Mouse (Mus musculus) midbrain, embryonic 12.5 days (tissue): ENCODE measurements around the gene Twf1. TPM values are rescaled to one million over a fixed set of nuclear protein-coding genes. Genes with fewer than 3 reads are reported as not detected.

ENCODE experiments used
- ATAC-seq: fragments of 200-750 bp; cut with Nextera tagmentation; 2 replicates; pipeline ENCODE4 v1.8.0; 2017; ENCODE audit warnings: low read depth, moderate TSS enrichment, moderate library complexity; ENCODE audit not compliant: low FRiP score
- H3K27ac ChIP-seq: fragments of 300-500 bp; sonication (generic); replicated peaks from 2 replicates; pipeline ENCODE4 v1.5.1; 2016; ENCODE audit warnings: mild to moderate bottlenecking
- H3K27me3 ChIP-seq: fragments of 300-500 bp; sonication (generic); 2 replicates; pipeline ENCODE4 v1.6.1; 2016; ENCODE audit warnings: mild to moderate bottlenecking
- H3K36me3 ChIP-seq: fragments of 300-500 bp; sonication (generic); 2 replicates; pipeline ENCODE4 v1.6.1; 2016
- H3K4me1 ChIP-seq: fragments of 300-500 bp; sonication (generic); 2 replicates; pipeline ENCODE4 v1.6.1; 2016
- H3K4me2 ChIP-seq: fragments of 300-500 bp; sonication (generic); replicated peaks from 2 replicates; pipeline ENCODE4 v1.6.1; 2016; ENCODE audit warnings: mild to moderate bottlenecking, moderate library complexity
- H3K4me3 ChIP-seq: fragments of 300-500 bp; sonication (generic); 2 replicates; pipeline ENCODE4 v1.5.1; 2016; ENCODE audit warnings: mild to moderate bottlenecking
- H3K9ac ChIP-seq: fragments of 300-500 bp; sonication (generic); replicated peaks from 2 replicates; pipeline ENCODE4 v1.6.1; 2016; ENCODE audit warnings: mild to moderate bottlenecking, moderate library complexity
- H3K9me3 ChIP-seq: fragments of 300-500 bp; sonication (generic); 2 replicates; pipeline ENCODE4 v1.6.1; 2016; ENCODE audit warnings: mild to moderate bottlenecking
- WGBS: fragments of 180-500 bp; shearing (Covaris S2); methylation state at CpG from one replicate; pipeline ENCODE4 v1.1.7; 2016; 5-methylcytosine and 5-hydroxymethylcytosine counted together
- polyA plus RNA-seq: library from polyadenylated mRNA; unstranded; fragments of >200 nt; fragmentation: Nextera tagmentation; extraction: Ambion mirVana; gene quantifications from 2 replicates; pipeline ENCODE4 v1.2.1, GENCODE M21; 2016

Gene Twf1
- polyA plus RNA-seq: 93.7 and 98.6 TPM in 2 replicates

DNA sequence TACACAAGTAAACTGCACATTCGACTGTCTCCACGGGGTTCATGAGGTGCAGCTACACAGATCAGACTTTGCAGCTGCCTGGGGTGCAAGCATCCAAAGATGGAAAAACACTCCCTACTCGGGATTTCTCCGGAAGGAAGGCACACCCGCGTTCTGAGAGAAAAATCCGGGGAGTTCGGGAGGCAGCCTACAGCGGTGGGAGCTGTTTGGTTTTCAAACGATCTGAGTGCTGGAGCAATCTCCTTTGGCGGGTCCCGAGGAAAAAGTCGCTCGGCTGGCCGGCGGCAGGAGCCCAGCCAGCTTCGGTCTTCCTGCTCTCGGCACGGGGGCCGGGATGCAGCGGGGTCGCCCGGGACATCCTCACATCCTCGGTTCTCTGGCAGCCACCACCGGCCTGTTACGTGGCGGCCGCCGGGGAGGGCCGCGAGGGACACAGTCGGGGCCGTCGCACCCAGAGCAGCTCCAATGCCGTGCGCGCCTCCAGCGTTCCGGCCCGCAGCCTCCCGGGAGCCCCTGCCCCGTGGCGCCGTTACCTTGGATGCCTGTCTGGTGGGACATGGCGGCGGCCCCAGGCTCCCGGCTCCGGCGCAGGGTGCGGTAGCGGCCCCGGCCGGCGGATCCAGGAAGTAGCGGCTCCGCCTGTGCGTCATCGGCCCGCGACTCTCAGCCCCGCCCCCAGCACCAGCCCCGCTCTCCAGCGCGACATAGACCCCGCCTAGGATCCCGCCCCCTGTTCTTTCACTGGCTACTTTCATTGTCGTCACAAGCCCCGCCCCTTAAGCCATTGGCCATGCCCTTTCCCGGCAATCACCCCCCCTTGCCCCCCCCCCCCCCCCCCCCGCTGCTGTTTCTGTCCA is at the start of gene Twf1:
TSS of gene Twf1 (minus strand) at position 671 of the 857 bp plus-strand sequence.
- WGBS: 0% methylated on average over 66 of the region's 70 CpGs
- peak; percentile 100 for ATAC-seq
- Histone ChIP-seq H3K4me2 (peak within 1 kb of the TSS; percentile 76), H3K4me1 (peaks cover 13% of the 10 kb centered on the region), H3K27me3 (no peaks in the 10 kb centered on the region), H3K4me3 (peak within 1 kb of the TSS; percentile 91), H3K9me3 (no peaks in the 10 kb centered on the region), H3K27ac (peak within 1 kb of the TSS; percentile 77), H3K9ac (peak within 1 kb of the TSS; percentile 93), H3K36me3 (peaks cover 14% of the 10 kb centered on the region)

DNA sequence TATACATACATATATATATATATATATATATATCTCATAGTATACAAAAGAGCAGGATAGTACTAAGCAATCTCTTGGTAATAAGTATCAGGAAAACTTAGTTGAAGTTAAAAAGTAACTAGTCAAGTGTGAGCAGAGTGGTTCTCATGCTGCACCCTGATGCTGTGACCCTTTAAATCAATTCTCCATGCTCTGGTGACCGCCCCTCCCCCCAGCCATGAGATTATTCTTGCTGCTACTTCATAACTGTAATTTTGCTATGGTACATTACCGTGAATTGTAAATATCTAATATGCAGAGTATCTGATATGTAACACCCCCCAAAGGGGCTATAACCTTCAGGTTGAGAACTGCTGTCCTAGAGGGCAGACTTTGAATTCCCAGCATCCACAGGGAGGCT is 49.4 kb upstream of the Twf1 start:
- Histone ChIP-seq H3K9ac (no peak overlapping the region), H3K27ac (no peak overlapping the region), H3K4me1 (no peaks in the 10 kb centered on the region), H3K4me3 (no peak overlapping the region), H3K27me3 (no peaks in the 10 kb centered on the region), H3K9me3 (no peaks in the 10 kb centered on the region), H3K4me2 (no peak overlapping the region), H3K36me3 (no peaks in the 10 kb centered on the region)
- 72% methylated on average over 2 of the region's 2 CpGs for WGBS
- ATAC-seq: no peak

DNA sequence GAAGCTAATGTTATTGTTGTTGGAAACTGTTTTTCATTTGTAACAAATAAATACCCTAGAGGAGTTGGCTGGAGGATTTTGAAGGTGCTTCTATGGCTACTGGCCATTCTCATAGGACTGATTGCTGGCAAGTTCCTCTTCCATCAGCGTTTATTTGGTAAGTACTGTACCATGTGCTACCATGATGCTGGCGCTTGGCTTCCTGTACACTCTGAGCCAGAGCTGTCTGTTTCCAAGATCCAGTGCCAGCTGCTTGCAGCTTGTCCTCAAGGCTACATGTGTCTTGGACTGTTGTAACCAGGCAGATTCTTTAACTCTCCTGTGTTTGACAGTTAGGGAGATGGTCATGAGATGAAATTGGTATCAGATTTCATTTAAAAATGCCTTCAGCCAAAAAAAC is 48.5 kb upstream of the Twf1 start:
- ATAC-seq: no peak
- H3K4me3 ChIP-seq: no peak overlapping the region
- no peaks in the 10 kb centered on the region for H3K9me3 ChIP-seq
- WGBS: 93% methylated on average over 2 of the region's 2 CpGs
- H3K27me3 ChIP-seq: no peaks in the 10 kb centered on the region
- no peak overlapping the region for H3K4me2 ChIP-seq
- H3K4me1 ChIP-seq: no peaks in the 10 kb centered on the region
- no peaks in the 10 kb centered on the region for H3K36me3 ChIP-seq
- H3K9ac ChIP-seq: no peak overlapping the region
- H3K27ac ChIP-seq: no peak overlapping the region

DNA sequence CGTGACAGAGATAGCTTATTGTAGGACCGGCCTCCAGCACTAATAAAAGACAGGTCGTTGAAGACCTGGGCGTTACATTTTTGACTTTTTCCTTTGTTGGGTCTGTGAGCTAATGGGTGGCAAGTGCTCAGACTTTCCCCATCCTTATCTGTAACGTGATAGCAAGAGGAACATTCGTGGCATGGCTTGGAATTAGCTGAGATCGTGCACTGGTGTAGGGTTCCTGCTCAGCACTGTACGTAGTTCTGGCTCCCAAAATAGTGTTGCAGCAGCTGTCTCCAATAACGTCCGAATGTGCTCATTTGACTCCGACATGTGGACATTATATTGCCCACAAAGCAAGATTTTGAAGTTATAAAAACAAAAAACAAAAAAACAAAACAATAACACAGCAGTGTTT is 44.8 kb upstream of the Twf1 start:
- no peaks in the 10 kb centered on the region for H3K4me1 ChIP-seq
- H3K4me3 ChIP-seq: no peak overlapping the region
- H3K4me2 ChIP-seq: no peak overlapping the region
- no peaks in the 10 kb centered on the region for H3K36me3 ChIP-seq
- no peaks in the 10 kb centered on the region for H3K9me3 ChIP-seq
- no peak overlapping the region for H3K27ac ChIP-seq
- H3K9ac ChIP-seq: no peak overlapping the region
- WGBS: 83% methylated on average over 11 of the region's 11 CpGs
- no peak for ATAC-seq
- H3K27me3 ChIP-seq: peaks cover 18% of the 10 kb centered on the region

- no peak overlapping the region for H3K4me3 ChIP-seq
- no peaks in the 10 kb centered on the region for H3K9me3 ChIP-seq
- H3K9ac ChIP-seq: no peak overlapping the region
- no peak overlapping the region for H3K4me2 ChIP-seq
- H3K27ac ChIP-seq: no peak overlapping the region
- 83% methylated on average over 4 of the region's 4 CpGs for WGBS
- peaks cover 4% of the 10 kb centered on the region; the same call in 1 of the 2 replicates for H3K4me1 ChIP-seq
- H3K27me3 ChIP-seq: peaks cover 31% of the 10 kb centered on the region
- H3K36me3 ChIP-seq: no peaks in the 10 kb centered on the region
- no peak for ATAC-seq
Measured at GRCm38 (mm10) chr15:94630553-94630952, 40.9 kb upstream of the Twf1 start.

- Histone ChIP-seq H3K4me2 (peak within 1 kb of the TSS; percentile 100), H3K36me3 (no peaks in the 10 kb centered on the region), H3K27me3 (peaks cover 31% of the 10 kb centered on the region), H3K4me3 (peak within 1 kb of the TSS; percentile 78), H3K9me3 (no peaks in the 10 kb centered on the region), H3K27ac (no peak within 1 kb of the TSS), H3K9ac (peak within 1 kb of the TSS; percentile 78), H3K4me1 (peaks cover 4% of the 10 kb centered on the region; the same call in 1 of the 2 replicates)
- under 1% methylated on average over 62 of the region's 96 CpGs for WGBS
- ATAC-seq: peak; percentile 87
Measured at GRCm38 (mm10) chr15:94628830-94629601, 39.3 kb upstream of the Twf1 start, which contains the start of gene Tmem117. Gene Tmem117, plus strand, starts transcription at chr15:94629232.

DNA sequence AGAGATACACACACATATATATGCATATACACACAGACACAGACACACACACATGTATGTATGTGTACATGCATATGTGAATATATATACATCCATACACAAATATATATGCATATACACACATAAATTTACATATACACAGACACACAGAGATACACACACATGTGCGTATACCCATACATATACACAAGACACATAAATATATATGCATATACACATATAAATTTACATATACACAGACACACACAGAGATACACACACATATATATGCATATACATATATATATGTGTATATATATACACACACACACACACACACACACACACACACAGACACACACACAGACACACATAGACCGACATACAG is 38.8 kb upstream of the Twf1 start:
- Histone ChIP-seq H3K4me1 (peaks cover 4% of the 10 kb centered on the region; the same call in 1 of the 2 replicates), H3K9ac (peak overlapping the region; percentile 78; the same call in 1 of the 2 replicates), H3K27ac (no peak overlapping the region), H3K27me3 (peaks cover 31% of the 10 kb centered on the region), H3K36me3 (no peaks in the 10 kb centered on the region), H3K4me3 (peak overlapping the region; percentile 78), H3K4me2 (peak overlapping the region; percentile 100), H3K9me3 (no peaks in the 10 kb centered on the region)
- WGBS: 51% methylated on average over 2 of the region's 2 CpGs
- peak; percentile 32 for ATAC-seq

DNA sequence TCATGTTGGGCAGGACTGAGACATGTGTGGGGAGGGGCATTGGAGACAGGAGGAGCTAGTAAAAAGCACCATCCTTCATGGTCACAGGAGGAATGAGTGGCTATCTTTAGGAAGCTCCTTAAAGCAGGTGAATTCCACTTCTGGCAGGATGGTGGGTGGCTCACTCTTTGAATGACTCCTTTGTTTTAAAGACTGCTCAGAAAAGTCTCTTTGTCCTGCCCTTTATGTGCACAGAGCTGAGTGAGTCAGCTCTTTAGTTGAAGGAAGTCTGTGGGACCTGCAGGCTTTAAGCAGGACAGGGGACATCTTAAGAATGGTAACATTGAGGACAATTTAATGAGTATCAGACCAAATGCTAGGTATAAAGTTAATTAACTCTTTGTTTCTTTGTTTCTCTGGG is 31.2 kb upstream of the Twf1 start:
- H3K9me3 ChIP-seq: no peaks in the 10 kb centered on the region
- H3K9ac ChIP-seq: no peak overlapping the region
- ATAC-seq: no peak
- no peaks in the 10 kb centered on the region for H3K27me3 ChIP-seq
- H3K27ac ChIP-seq: no peak overlapping the region
- no peak overlapping the region for H3K4me3 ChIP-seq
- no peak overlapping the region for H3K4me2 ChIP-seq
- H3K4me1 ChIP-seq: no peaks in the 10 kb centered on the region
- no peaks in the 10 kb centered on the region for H3K36me3 ChIP-seq

GRCm38 (mm10) chr15:94616036-94616435 is 26.3 kb upstream of the Twf1 start:
- Histone ChIP-seq H3K27me3 (no peaks in the 10 kb centered on the region), H3K27ac (no peak overlapping the region), H3K4me3 (no peak overlapping the region), H3K9ac (no peak overlapping the region), H3K4me2 (no peak overlapping the region), H3K9me3 (no peaks in the 10 kb centered on the region), H3K36me3 (no peaks in the 10 kb centered on the region), H3K4me1 (no peaks in the 10 kb centered on the region)
- ATAC-seq: no peak
- 90% methylated on average over 11 of the region's 11 CpGs for WGBS

- no peak for ATAC-seq
- H3K4me2 ChIP-seq: no peak overlapping the region
- 92% methylated on average over 8 of the region's 8 CpGs for WGBS
- H3K4me1 ChIP-seq: no peaks in the 10 kb centered on the region
- H3K4me3 ChIP-seq: no peak overlapping the region
- no peak overlapping the region for H3K27ac ChIP-seq
- no peaks in the 10 kb centered on the region for H3K9me3 ChIP-seq
- no peaks in the 10 kb centered on the region for H3K36me3 ChIP-seq
- H3K27me3 ChIP-seq: no peaks in the 10 kb centered on the region
- no peak overlapping the region for H3K9ac ChIP-seq
Measured at GRCm38 (mm10) chr15:94607768-94608167, 18.1 kb upstream of the Twf1 start.

DNA sequence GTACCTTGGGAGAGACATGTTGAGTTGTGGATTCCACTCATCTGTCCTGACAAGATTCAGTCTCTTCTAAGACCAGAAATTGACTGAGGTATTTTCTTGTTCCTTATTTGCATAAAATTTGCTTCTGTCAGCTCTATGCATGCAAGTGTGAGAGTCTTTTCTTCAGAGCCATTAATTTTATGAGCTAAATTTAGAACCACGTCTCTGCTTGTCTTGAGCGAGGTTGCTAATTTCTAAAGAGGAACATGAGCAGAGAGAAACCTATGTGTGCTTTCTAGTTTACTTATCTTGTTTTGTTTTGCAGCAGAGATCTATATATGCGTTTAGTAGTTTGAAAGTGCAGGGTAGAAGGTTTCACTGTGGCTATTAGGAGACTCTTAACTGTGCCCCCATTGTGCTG is 12.8 kb upstream of the Twf1 start:
- H3K9ac ChIP-seq: no peak overlapping the region
- H3K4me3 ChIP-seq: no peak overlapping the region
- H3K36me3 ChIP-seq: no peaks in the 10 kb centered on the region
- no peak overlapping the region for H3K27ac ChIP-seq
- ATAC-seq: no peak
- WGBS: 83% methylated on average over 3 of the region's 3 CpGs
- no peaks in the 10 kb centered on the region for H3K4me1 ChIP-seq
- no peak overlapping the region for H3K4me2 ChIP-seq
- H3K9me3 ChIP-seq: no peaks in the 10 kb centered on the region
- H3K27me3 ChIP-seq: no peaks in the 10 kb centered on the region; the same call in 1 of the 2 replicates

DNA sequence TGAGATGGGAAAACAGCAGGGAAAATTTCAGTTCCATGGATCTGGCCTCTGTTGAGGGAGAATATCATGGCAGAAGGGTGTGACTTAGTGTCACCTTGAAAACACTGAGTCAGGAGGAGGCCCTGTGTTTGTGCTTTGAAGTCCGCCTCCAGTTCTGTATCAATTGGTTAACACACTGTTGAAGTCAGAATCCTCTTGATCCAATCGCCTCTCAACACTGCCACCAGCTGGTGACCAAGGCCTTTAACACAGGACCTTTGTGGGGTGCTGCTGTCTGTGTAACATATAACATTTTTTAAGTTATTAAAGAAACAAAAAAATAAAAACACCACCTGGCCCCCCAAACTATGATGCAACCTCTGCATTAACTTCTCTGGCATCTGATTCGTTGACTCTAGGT is 11.7 kb upstream of the Twf1 start:
- no peak for ATAC-seq
- Histone ChIP-seq H3K4me3 (no peak overlapping the region), H3K4me2 (no peak overlapping the region), H3K9ac (no peak overlapping the region), H3K4me1 (no peaks in the 10 kb centered on the region), H3K9me3 (no peaks in the 10 kb centered on the region), H3K27ac (no peak overlapping the region), H3K36me3 (no peaks in the 10 kb centered on the region), H3K27me3 (no peaks in the 10 kb centered on the region; the same call in 1 of the 2 replicates)
- WGBS: 13% methylated on average over 3 of the region's 3 CpGs
